Mouse (Mus musculus): ENCODE measurements around the gene Pomgnt1.

Pomgnt1 gene

DNA sequence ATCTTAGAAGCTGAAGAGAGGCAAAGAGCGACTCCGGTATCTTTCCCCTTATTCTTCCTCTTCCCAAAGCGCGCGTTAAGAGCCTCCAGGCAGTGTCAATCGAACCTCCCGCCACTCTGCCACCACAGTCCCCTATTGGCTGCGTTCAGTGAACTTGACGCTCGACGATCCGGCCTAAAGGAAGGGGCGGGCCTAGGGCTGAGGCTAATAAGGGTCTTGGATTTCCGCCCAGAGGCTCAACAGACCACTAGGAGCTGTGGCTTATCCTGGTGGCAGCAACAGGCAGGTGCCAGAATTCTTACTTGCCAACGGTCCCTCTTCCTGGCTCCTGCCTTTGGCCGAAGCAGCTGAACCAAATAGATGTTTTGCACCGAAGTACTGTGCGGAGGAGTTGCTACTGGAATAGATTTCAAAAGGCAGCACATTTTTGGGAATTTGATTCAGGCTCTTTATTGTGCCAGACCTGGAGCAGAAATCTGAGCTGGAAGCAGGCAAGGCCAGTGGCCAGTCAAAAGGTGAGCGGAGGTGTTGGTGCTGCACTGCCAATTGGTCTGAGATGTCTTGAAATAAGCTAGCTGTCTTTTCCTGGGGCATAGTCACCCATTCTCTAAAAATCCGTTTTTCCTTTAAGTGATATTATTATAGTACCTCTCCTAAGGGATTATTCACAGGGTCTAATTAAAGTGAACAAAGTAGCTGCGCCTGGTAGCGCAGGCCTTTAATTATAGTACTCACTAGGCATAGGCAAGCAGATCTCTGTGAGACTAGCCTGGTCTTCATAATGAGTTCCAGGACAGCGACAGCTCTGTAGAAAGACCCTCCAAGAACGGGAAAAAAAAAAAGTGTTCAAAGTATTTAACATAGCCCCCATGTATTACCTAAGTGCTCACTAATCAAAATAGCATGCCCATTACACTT is at the start of gene Pomgnt1, which contains the start of gene Rad54l:
Gene Pomgnt1, plus strand, starts transcription at position 239 of the 918 bp plus-strand sequence.
Gene Rad54l, minus strand, starts transcription at position 89 of the 918 bp plus-strand sequence.
- DNase-seq (ENCODE audit: low spot score in 2 of 2) = peak; percentile 52 to 56

DNA sequence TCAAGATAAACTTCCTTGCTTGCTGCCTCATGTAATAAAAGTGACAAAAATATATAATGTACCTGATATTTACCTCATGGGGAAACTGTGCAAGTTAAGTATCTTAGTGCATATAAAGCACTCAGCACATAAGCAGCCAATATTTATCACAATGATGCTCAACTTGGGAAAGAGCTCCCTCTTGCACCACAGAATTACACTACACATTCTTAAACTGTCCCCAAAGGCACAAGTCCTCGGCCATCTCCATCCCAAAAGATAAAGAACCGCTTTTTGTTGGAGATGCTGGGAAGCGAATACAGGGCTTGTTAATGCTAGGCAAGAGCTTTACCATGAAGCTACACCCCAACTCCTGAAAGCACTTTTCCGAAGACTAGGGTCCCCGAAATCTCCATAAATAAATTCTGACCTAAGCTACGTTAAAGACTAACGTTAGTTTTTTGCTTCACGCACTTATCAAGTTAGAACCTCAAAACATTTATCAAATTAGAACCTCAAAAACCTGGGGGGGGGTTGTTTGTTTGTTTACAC is 49.4 kb upstream of the Pomgnt1 start:
- no peak for DNase-seq (ENCODE audit: low spot score in 2 of 2)

DNA sequence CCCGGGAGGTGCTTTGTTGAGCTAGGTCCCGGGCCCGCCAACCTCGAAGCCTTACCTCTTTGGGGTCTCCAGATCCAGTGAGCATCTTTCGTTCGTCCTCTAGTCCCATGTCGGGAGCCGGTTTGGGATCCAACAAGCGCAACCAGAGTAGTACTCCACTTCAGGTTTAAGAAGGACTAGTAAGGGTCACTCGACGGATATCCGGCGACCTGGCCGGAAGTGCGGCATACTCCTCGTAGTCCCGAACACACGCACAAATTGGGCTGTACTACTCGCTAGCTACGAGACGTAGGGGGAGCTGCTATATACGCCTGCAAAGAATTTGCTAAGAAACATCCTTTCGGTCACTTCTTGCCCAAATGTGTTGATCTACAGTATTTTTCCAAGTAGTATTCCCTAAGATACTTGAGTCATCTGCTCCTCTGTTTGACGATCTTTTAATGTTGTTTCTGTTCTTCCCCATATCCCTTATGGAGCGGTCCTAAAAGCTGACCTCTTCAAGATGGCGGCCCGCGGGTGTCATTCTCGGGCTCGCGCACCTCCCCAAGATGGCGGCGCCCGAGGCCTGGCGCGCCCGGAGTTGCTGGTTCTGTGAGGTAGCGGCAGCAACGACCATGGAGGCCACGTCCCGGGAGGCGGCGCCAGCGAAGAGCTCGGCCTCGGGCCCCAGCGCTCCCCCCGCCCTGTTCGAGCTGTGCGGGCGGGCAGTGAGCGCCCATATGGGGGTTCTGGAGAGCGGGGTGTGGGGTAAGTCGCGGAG is 48.6 kb upstream of the Pomgnt1 start, which contains the start of the genes Uqcrh and Lrrc41:
Gene Uqcrh, minus strand, starts transcription at position 211 of the 760 bp plus-strand sequence.
Gene Lrrc41, plus strand, starts transcription at position 409 of the 760 bp plus-strand sequence.
- peak; percentile 96 for DNase-seq (ENCODE audit: low spot score in 2 of 2)

DNA sequence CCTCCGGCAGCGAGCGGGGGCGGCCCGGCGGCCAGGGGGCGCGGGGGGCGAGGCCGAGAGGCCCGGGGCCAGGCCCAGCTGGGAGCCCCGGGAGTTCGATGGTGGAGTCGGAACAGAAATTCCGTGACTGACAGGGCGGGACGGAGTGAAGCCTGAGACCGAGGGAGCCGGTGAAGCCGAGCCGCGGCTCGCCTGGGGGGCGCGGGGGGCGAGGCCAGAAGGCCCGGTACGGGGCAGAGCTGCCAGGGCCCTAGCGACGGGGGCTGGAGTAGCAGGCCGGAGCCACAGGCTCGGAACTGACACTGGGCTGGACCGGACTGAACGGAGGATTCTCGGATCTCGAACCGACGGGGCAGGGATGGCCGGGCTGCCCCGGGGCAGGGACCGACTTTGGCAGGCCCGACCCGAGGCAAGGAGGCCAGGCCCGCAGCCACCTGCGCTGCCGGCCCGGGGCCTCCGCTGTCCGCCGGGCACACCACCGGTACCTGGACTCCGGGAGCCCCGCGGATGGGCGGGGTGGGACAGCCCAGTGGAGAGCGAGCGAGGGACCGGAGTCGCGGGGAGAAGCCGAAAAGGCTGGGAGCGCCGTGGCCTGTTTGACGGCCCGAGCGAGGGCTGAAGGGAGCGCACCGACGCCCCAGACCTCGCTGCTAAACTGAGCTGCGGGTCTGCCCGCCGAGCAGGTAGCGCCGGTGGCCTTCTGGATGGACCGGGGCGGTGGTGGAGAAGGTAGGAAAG is 47.8 kb upstream of the Pomgnt1 start:
- peak; percentile 65 to 73 for DNase-seq (ENCODE audit: low spot score in 2 of 2)

DNA sequence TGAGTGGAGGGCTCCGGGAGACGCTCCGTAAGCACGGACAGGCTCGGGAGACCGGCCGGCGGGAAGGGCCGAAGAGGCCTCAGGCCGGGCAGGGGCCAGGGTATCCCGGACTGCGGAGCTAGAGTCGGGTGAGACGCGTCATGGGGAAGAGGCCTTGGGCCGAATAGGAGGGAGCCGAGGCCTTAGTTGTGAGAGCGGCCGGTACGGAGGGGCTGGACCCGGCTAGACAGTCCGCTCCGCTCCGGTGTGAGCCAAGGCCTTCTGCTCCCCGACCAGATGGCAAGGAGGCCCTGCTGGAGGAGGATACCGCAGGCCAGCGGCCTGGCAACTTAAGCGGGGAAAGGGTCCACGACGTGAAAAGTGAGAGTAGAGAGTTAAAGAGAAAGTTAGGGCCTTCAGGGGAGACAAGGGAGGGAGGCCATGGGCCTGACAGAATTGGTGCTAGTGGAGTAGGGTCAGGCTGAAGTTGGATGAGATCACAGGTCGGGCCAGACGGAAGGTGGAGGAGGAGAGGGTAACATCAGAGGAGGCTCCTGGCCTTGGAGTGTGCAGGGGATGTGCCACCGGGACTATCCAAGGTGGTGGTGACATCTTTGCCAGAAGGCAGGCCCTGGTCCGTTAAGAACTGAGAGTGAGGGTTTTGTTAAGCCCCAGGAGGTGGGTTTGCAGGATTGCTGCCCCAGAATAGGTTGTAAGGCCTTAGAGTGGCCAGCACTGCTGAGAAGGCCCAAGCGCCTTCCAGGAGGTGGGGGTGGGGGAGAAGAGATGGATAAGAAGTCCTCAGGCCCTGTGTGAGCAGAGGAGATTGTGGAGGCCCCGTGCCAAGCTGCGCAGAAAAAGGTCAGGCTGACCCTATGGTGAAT is 47.0 kb upstream of the Pomgnt1 start:
- DNase-seq (ENCODE audit: low spot score in 2 of 2) = peak in 1 of 2 experiments; percentile 24

DNA sequence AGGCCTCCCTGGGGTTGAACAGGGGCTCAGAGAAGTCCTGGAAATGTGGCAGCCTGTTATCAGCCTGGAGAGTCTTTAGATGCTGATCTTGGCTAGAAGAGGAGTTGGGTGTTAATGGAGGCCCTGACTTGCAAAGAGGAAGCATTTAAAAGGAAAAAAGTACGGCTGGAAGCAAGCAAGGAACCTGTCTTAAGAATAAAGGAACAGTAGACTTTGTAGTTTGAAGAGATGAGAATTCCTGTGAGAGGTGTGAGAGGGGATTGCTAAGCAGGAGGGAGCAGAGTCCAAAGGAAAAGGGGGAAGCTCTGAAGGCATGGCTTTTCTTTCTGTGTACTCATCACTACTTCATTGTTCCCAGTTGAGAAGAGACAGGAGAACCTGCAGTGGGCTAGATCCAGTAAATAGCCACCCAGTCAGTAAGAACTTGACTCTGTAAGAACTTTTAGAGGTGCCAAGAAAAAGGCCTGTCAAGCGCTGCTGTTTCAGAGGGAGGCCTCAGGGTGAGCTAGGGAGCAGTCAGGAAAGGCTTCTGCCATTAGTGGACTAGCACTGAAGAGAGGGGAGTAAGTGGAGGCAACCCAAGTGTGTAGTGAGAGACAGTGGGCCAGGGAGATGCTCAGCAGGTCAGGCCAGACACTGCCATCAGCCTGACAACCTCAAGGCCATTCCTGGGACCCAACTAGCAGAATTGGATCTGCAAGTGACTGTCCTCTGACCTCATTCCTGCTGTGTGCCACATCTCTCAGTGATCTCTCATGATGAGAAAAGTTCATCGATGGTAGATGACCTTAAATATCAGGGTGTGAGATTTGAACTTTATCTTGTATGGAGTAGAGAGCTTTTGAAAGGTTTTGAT is 46.2 kb upstream of the Pomgnt1 start:
- no peak for DNase-seq (ENCODE audit: low spot score in 2 of 2)

DNA sequence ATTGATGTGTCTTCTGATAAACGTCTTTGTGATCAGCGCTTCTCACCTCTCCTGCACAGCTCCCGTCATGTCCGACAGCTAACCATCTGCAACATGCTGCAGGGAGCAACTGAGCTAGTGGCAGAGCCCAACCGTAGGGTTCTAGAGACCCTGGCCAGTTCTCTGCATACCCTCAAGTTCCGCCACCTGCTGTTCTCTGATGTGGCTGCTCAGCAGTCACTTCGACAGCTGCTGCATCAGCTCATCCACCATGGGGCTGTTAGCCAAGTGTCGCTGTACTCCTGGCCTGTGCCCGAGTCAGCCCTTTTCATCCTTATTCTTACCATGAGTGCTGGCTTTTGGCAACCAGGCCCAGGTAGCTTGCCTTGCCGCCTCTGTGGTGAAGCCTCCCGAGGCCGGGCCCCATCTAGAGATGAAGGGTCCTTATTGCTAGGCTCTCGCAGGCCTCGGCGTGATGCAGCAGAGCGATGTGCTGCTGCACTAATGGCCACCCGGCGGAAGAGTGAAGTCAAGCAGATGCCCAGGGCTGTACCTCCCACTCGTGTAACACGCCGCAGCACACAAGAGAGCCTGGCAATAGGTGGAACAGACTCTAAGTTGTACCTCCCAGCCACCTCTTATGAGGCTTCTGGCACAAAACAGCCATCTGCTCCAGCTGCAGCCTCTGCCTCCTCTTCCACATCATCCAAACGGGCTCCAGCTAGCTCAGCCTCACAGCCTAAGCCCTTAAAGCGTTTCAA is 35.0 kb upstream of the Pomgnt1 start:
- no peak for DNase-seq (ENCODE audit: low spot score in 2 of 2)

DNA sequence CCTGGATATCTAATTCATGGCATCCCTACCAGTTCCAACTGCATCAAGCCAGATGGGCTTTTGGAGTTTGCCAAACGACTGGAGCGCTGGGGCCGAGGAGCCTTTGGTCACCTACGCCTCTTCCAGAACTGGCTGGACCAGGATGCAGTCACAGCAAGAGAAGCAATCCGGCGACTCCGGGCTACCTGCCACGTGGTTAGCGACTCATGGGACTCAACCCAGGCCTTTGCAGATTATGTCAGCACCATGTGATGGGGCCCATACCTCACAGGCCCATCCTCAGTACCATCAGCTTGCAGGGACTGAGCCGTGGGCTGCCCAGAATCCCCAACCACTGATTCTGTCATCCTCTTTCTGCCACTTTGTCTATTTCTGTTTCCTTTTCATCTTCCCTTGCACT is 27.3 kb upstream of the Pomgnt1 start:
- no peak for DNase-seq (ENCODE audit: low spot score in 2 of 2)

DNA sequence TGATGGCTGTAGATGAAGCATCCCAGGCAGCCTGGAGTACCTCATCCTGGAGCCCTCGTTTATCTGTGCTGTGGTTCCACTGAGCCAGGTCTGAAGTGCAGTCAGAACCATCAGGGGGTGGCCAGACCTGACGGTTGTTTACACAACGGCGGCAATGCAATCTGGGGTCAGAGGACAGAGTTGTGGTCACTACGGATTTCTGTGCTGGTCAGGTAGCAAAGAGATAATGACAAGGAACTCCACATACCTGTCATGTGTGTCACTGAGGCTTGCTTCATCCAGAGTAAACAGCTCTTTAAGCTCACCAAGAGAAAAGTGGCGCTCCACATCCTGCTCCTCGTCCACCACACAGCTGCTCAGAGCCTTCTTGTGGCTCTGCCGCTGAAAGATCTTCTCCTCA is 26.4 kb upstream of the Pomgnt1 start:
- no peak for DNase-seq (ENCODE audit: low spot score in 2 of 2)

DNA sequence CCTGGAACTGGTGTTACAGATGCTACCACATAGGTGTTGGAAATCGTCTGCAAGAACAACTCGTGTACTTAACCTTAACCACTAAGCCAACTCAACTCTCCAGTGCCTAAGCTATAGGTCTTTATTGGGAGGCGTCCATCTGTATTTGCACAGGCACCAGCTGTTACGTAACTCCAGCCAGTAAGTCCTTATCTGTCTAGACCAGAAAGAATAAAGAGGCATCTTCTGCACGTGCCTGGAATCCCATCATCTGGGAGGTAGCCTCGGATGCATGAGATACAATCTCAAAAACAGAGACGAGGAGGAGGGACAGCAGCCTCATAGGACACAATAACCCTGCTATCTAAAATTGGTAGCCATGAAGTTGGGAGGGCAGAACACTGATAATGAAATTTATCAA is 22.7 kb upstream of the Pomgnt1 start:
- no peak for DNase-seq (ENCODE audit: low spot score in 2 of 2)

DNA sequence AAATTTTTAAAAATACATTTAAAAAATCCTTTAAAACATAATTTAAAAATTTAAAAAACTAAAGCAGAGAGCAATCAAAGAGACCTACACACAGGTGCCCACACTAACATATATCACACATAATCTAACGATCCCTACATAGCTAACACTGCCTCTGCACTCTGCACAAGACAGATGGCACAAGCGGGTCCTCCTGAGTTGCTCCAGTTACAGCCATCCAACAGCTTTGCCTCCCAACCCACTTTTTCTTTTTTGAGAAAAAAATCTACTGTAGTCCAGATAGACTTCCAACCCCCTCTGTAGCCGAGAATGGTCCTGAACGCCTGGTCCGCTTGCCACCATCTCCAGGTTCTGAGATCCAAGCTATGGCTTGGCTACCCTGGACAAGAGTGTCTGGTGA is 18.4 kb upstream of the Pomgnt1 start:
- DNase-seq (ENCODE audit: low spot score in 2 of 2) = no peak

DNA sequence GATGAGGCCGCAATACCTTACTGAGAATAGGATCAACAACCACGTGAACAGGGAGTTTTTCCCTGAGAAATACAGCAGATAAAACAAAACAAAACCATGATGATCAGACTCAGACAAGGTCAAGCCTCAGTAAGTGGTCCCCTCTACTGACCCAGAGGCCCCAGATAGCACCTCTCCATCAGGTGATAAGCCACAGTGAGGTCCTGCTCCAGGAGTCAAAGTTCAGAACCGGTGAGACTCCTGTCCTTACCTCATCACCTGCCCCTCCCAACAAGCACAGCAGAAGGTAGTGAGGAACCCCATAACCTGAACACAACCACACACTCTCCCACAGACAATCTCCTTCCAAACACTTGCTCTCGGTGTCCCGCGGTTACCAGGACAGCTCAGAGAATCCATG is 12.9 kb upstream of the Pomgnt1 start:
- no peak for DNase-seq (ENCODE audit: low spot score in 2 of 2)

DNA sequence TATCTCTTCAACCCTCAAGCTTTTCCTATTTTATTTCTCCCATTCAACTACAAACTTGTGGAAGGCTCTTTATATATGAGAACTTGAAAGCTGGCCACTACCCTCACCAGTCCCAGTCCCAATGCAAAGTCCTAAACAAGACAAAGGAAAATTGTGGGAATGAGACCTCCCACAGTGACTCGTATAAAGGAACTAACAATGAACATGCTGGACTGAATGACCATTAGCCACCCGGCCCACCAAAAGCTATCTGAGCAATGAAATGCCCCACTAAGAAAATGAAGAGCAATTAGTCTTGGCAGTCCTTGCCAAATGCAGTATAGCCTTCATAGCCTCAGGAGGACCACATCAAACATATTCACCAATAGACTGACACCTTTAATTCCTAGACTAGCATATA is 12.2 kb upstream of the Pomgnt1 start:
- no peak for DNase-seq (ENCODE audit: low spot score in 2 of 2)

DNA sequence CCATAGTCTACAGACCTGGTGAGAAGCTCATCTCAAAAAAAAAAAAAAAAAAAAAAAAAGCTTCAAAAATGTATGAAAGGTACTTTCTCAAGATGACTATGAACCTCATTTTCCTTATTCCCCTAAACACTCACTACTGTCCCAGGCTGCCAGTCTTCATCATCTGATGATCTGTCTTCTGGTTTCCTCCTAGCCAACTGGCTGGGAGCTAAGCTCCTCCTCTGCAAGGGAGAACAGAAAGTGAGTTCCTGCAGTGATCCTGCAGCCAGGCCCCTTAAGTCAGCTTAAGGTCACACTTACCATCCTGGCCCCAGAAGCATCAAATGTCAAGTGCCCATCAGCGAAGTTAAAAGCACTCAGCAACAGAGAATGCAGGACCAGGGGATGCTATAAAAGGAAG is 878 bp upstream of the Pomgnt1 start:
- no peak for DNase-seq (ENCODE audit: low spot score in 2 of 2)

DNA sequence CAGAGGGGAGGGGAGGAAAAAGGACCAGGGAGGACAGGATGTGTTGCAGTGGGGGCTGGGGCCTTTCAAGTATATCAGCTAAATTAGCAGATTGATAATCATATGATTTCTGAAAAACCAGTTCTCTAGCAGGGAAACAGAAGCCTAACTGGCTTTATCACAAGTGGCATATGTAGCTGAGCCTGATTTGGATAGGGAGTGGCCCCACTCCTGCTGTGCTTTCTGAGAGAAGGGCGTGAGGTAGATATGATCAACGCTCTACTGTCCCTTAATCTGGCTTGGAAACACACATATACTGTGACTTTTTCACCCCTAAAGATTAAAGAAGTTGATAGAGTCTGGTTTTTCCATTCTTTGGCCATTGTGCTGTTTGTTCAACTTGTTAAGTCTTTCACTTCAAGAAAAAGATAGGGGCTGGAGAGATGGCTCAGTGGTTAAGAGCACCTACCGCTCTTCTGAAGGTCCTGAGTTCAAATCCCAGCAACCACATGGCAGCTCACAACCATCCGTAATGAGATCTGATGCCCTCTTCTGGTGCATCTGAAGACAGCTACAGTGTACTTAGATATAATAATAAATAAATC is 2.3 kb downstream of the Pomgnt1 start:
- no peak for DNase-seq (ENCODE audit: low spot score in 2 of 2)

DNA sequence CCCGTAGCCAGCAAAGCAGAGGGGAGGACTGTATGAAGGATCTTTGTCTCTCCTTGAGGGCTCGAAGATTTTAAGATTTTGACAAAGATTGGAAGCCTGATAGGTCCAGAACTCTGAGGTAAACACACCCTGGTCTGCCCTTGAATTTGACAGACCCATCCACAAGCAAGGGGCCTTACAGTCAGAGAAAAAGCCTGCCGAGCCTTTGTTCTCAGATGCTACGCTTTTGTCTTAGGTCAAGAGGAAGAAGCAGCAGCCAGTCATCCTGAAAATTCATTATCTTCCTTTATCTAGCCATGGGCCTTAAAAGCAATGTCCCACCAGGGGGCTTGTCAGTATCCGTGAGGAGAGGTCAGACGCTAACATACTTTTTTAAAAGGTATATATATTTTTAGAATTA is 4.3 kb downstream of the Pomgnt1 start:
- DNase-seq (ENCODE audit: low spot score in 2 of 2) = no peak

DNA sequence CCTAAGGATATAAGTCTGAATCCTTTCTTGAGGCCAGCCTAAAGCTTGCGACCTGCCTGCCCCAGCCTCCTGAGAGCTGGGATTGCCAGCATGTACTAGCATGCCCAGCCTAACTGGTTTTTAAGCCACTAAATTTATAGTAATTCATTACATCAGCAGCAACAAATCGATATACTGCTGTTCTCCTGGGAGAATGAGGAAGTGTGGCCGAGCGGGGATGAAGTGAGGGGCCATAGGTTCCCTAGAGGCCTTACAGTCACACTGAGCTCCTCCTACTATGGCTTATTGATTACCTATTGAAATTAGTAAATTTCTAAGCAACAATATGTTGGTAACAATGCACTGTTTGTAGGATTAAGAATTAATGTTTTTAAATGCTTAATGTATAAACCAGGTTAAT is 9.5 kb downstream of the Pomgnt1 start:
- no peak for DNase-seq (ENCODE audit: low spot score in 2 of 2)

DNA sequence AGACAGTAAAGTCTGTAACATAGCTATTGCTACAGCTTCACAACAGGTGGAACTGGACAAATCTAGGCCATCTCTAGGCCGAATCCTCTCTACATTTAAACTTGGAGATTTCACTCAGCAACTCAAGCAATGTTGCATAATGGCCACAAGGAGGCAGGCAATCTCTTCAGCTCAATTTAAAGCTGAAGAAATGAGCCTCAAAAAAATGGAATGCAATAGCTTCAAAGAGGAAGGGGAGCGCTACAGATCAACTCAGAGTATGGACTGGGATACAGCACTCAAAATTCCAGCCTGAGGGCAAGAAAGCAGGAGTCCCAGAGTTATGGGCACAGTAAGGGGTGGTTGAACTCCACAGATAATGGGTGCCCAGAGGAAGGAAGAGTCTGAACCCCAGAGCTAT is 11.3 kb downstream of the Pomgnt1 start:
- peak in 1 of 2 experiments; percentile 15 for DNase-seq (ENCODE audit: low spot score in 2 of 2)

Data from natural killer cell, adult 2 months (primary cell).